24 mouse cellular contexts compared by ENCODE assay signal in genomic region chr14:79596602-79597001, GRCm38 (mm10). TPM values are rescaled to one million over a fixed set of nuclear protein-coding genes. Genes with fewer than 3 reads are reported as not detected.
A peak's percentile ranks its signal among the peaks of the same experiment; 100 is the strongest.
DNase-seq lines count a peak whose midpoint lies in the region; ATAC-seq and TF ChIP-seq lines count a peak whose summit lies in the region.
"Had no signal": no experiment of that assay in that cellular context is flagged by ENCODE, and none has a peak within 500 bp of the region (broad histone marks: within the 10 kb centered on the region; RNA-seq: fewer than 3 reads in every experiment).

No protein-coding gene starts in this region.

- H3K36me3 ChIP-seq in heart, embryonic 12.5 days = peaks cover 65% of the 10 kb centered on the region
- H3K36me3 ChIP-seq in liver, postnatal 0 days (replicated peaks; ENCODE audit: insufficient read depth, low read length) = peaks cover 21% of the 10 kb centered on the region
- H3K36me3 ChIP-seq in liver, embryonic 12.5 days = peaks cover 72% of the 10 kb centered on the region
- H3K36me3 ChIP-seq in stomach, embryonic 16.5 days (ENCODE audit: control insufficient read depth, insufficient read depth, low read length) = peaks cover 18% of the 10 kb centered on the region; the same call in 1 of the 2 replicates

- intact Hi-C loops in heart, postnatal 14 days (cut with DNase I) = no loop called here

- 0 out of 2 replicates have a peak, but pooled peaks cover 4% of the 10 kb centered on the region for H3K4me1 ChIP-seq in heart, embryonic 12.5 days (replicated peaks)
- no peaks in the 10 kb centered on the region for H3K4me1 ChIP-seq in liver, postnatal 0 days (ENCODE audit: insufficient read depth)
- H3K4me1 ChIP-seq in liver, embryonic 12.5 days = no peaks in the 10 kb centered on the region
- no peaks in the 10 kb centered on the region for H3K4me1 ChIP-seq in stomach, embryonic 16.5 days (ENCODE audit: control insufficient read depth, insufficient read depth, low read length)
- H3K4me1 ChIP-seq: embryonic facial prominence, embryonic 12.5 days; forebrain, embryonic 12.5 days; forebrain, embryonic 15.5 days; hindbrain, embryonic 12.5 days; hindbrain, embryonic 15.5 days had no signal

- H3K4me3 ChIP-seq in heart, embryonic 12.5 days = no peak overlapping the region
- no peak overlapping the region for H3K4me3 ChIP-seq in liver, postnatal 0 days (ENCODE audit: low read depth, low read length)
- H3K4me3 ChIP-seq in liver, embryonic 12.5 days = no peak overlapping the region
- H3K4me3 ChIP-seq in stomach, embryonic 16.5 days (replicated peaks; ENCODE audit: low read length) = no peak overlapping the region
- H3K4me3 ChIP-seq: embryonic facial prominence, embryonic 12.5 days; erythroblast, embryonic 14.5 days; forebrain, embryonic 12.5 days; forebrain, embryonic 15.5 days; heart, embryonic 13.5 days; hindbrain, embryonic 12.5 days; hindbrain, embryonic 15.5 days had no signal

- DNase-seq in heart, postnatal 14 days = no peak
- no peak for DNase-seq in liver, postnatal 0 days
- DNase-seq in right cerebral cortex, postnatal 25 days = no peak
- DNase-seq: adrenal gland, postnatal 10 days; adrenal gland, postnatal 36 days; B cell, adult 2 months; cerebellum, adult 18-20 months; cerebellum, adult 9-10 months; cerebellum, postnatal 14 days; gastrocnemius, postnatal 25 days; heart, adult 18-20 months had no signal

- no peak overlapping the region for H3K4me2 ChIP-seq in heart, embryonic 12.5 days
- no peak overlapping the region for H3K4me2 ChIP-seq in liver, postnatal 0 days (ENCODE audit: low read depth, low read length)
- H3K4me2 ChIP-seq in liver, embryonic 12.5 days = no peak overlapping the region
- no peak overlapping the region for H3K4me2 ChIP-seq in stomach, embryonic 16.5 days (ENCODE audit: low read depth, low read length)
- H3K4me2 ChIP-seq: embryonic facial prominence, embryonic 12.5 days; forebrain, embryonic 12.5 days; forebrain, embryonic 15.5 days; heart, embryonic 13.5 days; hindbrain, embryonic 12.5 days; hindbrain, embryonic 15.5 days had no signal

- 68% methylated on average over 4 of the region's 4 CpGs for WGBS in heart, embryonic 12.5 days
- 69% methylated on average over 4 of the region's 4 CpGs for WGBS in liver, postnatal 0 days (ENCODE audit: insufficient replicate concordance)
- WGBS in liver, embryonic 12.5 days (ENCODE audit: insufficient replicate concordance) = 78% methylated on average over 4 of the region's 4 CpGs
- WGBS in stomach, embryonic 16.5 days = 55% methylated on average over 4 of the region's 4 CpGs

- no peak for TF ChIP-seq CTCF in liver, postnatal 0 days (IDR thresholded peaks at IDR 0.05; ENCODE audit: low read depth)

- 0 out of 2 replicates have a peak, but pooled peaks have one; percentile 15 for ATAC-seq in heart, embryonic 12.5 days (ENCODE audit: insufficient number of reproducible peaks, low FRiP score)
- peak; percentile 69 for ATAC-seq in liver, postnatal 0 days
- no peak for ATAC-seq in liver, embryonic 12.5 days
- 0 out of 2 replicates have a peak, but pooled peaks have one; percentile 47 for ATAC-seq in stomach, embryonic 16.5 days (ENCODE audit: insufficient read depth, low FRiP score)
- ATAC-seq: forebrain, embryonic 15.5 days; Patski had no signal

- H3K27ac ChIP-seq in heart, embryonic 12.5 days (ENCODE audit: poor library complexity, severe bottlenecking) = no peak overlapping the region
- H3K27ac ChIP-seq in liver, postnatal 0 days (ENCODE audit: low read depth) = no peak overlapping the region
- no peak overlapping the region for H3K27ac ChIP-seq in liver, embryonic 12.5 days
- H3K27ac ChIP-seq in stomach, embryonic 16.5 days (ENCODE audit: low read length) = no peak overlapping the region
- H3K27ac ChIP-seq: embryonic facial prominence, embryonic 12.5 days; forebrain, embryonic 12.5 days; forebrain, embryonic 15.5 days; heart, embryonic 13.5 days; hindbrain, embryonic 12.5 days; hindbrain, embryonic 15.5 days had no signal

- H3K27me3 ChIP-seq in heart, embryonic 12.5 days (replicated peaks) = no peaks in the 10 kb centered on the region
- no peaks in the 10 kb centered on the region for H3K27me3 ChIP-seq in liver, postnatal 0 days (ENCODE audit: insufficient read depth, low read length)
- no peaks in the 10 kb centered on the region for H3K27me3 ChIP-seq in liver, embryonic 12.5 days (replicated peaks)
- H3K27me3 ChIP-seq in stomach, embryonic 16.5 days (ENCODE audit: control insufficient read depth, insufficient read depth, low read length) = no peaks in the 10 kb centered on the region
- H3K27me3 ChIP-seq: CH12.LX; embryonic facial prominence, embryonic 12.5 days; forebrain, embryonic 12.5 days; forebrain, embryonic 15.5 days; heart, embryonic 13.5 days; hindbrain, embryonic 12.5 days; hindbrain, embryonic 15.5 days; Patski had no signal

- no peak for TF ChIP-seq EP300 in liver, postnatal 0 days (IDR thresholded peaks at IDR 0.05; ENCODE audit: low read depth)

- no peaks in the 10 kb centered on the region for H3K9me3 ChIP-seq in heart, embryonic 12.5 days (replicated peaks)
- H3K9me3 ChIP-seq in liver, postnatal 0 days (ENCODE audit: low read length) = no peaks in the 10 kb centered on the region
- no peaks in the 10 kb centered on the region for H3K9me3 ChIP-seq in liver, embryonic 12.5 days (replicated peaks)
- no peaks in the 10 kb centered on the region for H3K9me3 ChIP-seq in stomach, embryonic 16.5 days (replicated peaks; ENCODE audit: control insufficient read depth, low read length)
- H3K9me3 ChIP-seq: embryonic facial prominence, embryonic 12.5 days; forebrain, embryonic 12.5 days; forebrain, embryonic 15.5 days; G1E; heart, embryonic 13.5 days; hindbrain, embryonic 12.5 days; hindbrain, embryonic 15.5 days had no signal

- H3K9ac ChIP-seq in heart, embryonic 12.5 days = no peak overlapping the region
- H3K9ac ChIP-seq in liver, postnatal 0 days (replicated peaks) = no peak overlapping the region
- H3K9ac ChIP-seq in liver, embryonic 12.5 days = no peak overlapping the region
- no peak overlapping the region for H3K9ac ChIP-seq in stomach, embryonic 16.5 days (ENCODE audit: low read length)
- H3K9ac ChIP-seq: embryonic facial prominence, embryonic 12.5 days; forebrain, embryonic 12.5 days; forebrain, embryonic 15.5 days; heart, embryonic 13.5 days; hindbrain, embryonic 12.5 days; hindbrain, embryonic 15.5 days had no signal

RNA-seq across cellular contexts. Expression of gene Sugt1, which starts 9.1 kb away (rescaled TPM):
- 98.9 and 99.1 TPM in 2 replicates for polyA plus RNA-seq in heart, embryonic 12.5 days (2016; fragmentation: Nextera tagmentation; extraction: Ambion mirVana)
- total RNA-seq in heart, postnatal 14 days (2021) = 10 to 100 TPM; 70.4 to 72.2 TPM
- 33.2 and 33.5 TPM in 2 replicates for polyA plus RNA-seq in liver, postnatal 0 days (2015; fragmentation: Nextera tagmentation; extraction: Ambion mirVana)
- polyA plus RNA-seq in liver, embryonic 12.5 days (2016; fragmentation: Nextera tagmentation; extraction: Ambion mirVana) = 57.7 and 63.2 TPM in 2 replicates
- polyA plus RNA-seq in stomach, embryonic 16.5 days (2015; fragmentation: Nextera tagmentation; extraction: Ambion mirVana) = 95.9 and 102 TPM in 2 replicates
